Mouse (Mus musculus): ENCODE measurements around the gene Ube2j2. TPM values are rescaled to one million over a fixed set of nuclear protein-coding genes. Genes with fewer than 3 reads are reported as not detected.

Ube2j2 gene
- total RNA-seq, 2 experiments from 2014 or later: 46.3 to 51.7 TPM

DNA sequence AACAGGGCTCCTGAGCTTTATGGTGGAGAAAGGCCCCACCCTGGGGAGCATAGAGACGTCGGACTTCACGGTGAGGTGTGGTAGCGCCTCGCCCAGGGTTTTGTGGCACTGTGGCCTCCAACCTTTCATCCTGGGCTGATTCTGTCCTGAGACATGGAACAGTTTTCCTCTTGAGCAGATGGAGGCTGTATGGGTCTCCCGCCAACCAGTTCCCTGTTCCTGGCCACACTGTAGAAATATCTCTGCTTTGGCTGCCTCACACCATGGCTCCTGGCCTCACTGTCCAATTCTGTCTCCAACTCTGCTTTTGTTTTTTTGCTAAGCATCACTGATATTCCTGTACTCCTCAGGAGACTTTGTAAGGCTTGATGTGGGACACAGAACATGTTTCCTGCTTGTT lies 11.9 kb downstream of the Ube2j2 start:
- DNase-seq: no peak
- intact Hi-C loops (cut with DNase I; ENCODE audit: low total_unique reads): no loop called here

- DNase-seq: peak; percentile 79
- intact Hi-C loops (cut with DNase I; ENCODE audit: low total_unique reads): loop anchor here (2.0 kb wide), 1 partner anchor 142 kb away; no protein-coding TSS in a partner anchor
Measured at GRCm38 (mm10) chr4:155959275-155959674, 15.6 kb downstream of the Ube2j2 start.

DNA sequence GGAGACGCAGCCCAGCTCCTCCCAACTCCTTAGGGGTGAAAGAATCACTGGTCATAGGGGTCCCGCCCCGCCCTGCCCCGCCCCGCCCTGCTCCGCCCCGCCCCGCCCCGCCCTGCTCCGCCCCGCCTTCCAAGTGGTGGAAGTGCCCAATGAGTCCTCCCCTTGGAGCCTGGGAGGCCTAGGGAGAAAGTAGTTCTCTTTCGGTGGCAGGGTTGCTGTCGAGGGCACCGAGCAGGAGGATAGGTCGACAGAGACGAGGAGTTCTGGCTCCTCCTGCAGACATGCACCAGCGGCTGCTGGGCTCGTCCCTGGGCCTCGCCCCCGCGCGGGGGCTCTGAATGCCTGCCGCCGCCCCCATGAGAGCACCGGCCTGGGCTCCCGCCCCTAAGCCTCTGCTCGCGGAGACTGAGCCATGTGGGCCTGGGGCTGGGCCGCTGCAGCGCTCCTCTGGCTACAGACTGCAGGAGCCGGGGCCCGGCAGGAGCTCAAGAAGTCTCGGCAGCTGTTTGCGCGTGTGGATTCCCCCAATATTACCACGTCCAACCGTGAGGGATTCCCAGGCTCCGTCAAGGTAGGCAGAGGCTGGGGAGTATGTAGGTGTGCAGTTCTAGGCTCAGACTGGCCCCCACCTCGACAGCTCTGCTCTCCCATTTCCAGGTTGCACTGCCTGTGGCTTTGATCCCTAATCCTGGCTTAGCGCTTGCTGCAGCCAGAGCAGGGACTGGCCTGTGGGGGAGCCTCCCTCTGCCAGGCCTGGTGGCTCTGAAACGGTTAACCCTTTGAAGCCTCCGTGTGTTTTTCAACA lies 18.7 kb downstream of the Ube2j2 start, which contains the start of gene C1qtnf12:
TSS of gene C1qtnf12 (plus strand) at position 152 of the 805 bp plus-strand sequence.
- DNase-seq: peak; percentile 49
- intact Hi-C loops (cut with DNase I; ENCODE audit: low total_unique reads): no loop called here

- intact Hi-C loops (cut with DNase I; ENCODE audit: low total_unique reads): no loop called here
Measured at GRCm38 (mm10) chr4:155963106-155963505, 19.5 kb downstream of the Ube2j2 start.

GRCm38 (mm10) chr4:155964396-155964795 lies 20.8 kb downstream of the Ube2j2 start:
- intact Hi-C loops (cut with DNase I; ENCODE audit: low total_unique reads): no loop called here
- no peak for DNase-seq

More at GRCm38 (mm10) chr4:155963106-155963505, 19.5 kb downstream of the Ube2j2 start:
- no peak for DNase-seq

GRCm38 (mm10) chr4:155969043-155969653 lies 25.5 kb downstream of the Ube2j2 start:
- no peak for DNase-seq
- intact Hi-C loops (cut with DNase I; ENCODE audit: low total_unique reads): no loop called here

DNA sequence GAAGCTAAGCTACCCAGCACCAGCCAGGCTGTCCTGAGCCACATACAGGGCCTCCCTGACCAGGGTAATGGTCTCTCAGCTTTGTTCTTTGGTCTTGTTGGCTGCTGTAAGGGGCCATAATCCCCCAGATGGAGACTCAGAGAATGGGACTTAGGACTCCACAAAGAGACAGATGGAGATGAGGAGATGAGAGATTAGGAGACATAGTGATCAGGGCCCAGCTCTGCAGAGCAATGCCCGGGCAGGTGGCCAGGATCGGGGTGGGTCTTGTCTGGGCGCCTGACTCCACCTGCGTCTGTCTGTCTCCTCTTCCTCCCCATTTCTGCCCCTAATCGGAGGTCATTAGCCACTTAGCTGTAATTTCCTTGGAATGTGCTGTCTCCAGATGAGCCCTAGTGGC lies 26.7 kb downstream of the Ube2j2 start:
- DNase-seq: no peak
- intact Hi-C loops (cut with DNase I; ENCODE audit: low total_unique reads): no loop called here

- DNase-seq: no peak
- intact Hi-C loops (cut with DNase I; ENCODE audit: low total_unique reads): no loop called here
Measured at GRCm38 (mm10) chr4:155972651-155973050, 29.0 kb downstream of the Ube2j2 start.

DNA sequence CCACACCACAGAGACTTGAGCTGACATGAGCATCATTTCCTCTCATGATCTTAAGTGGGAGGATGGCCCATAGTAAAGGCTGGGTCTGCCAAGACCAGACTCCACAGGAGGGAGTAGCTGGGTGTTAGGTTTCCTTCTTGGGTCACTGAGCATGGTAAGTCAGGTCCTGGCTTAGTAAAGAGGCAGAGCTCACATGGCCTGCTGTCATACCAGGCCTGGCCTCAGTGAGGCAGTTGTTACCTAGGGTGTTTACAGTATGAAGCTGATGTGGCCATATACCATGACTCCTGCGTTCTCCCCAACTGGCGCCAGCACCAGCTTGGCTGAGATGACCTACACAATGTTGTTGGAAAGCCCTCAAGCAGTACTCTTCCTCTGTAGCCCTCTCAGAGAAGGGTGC lies 29.6 kb downstream of the Ube2j2 start:
- no peak for DNase-seq
- intact Hi-C loops (cut with DNase I; ENCODE audit: low total_unique reads): no loop called here

GRCm38 (mm10) chr4:155981436-155982082 lies 37.9 kb downstream of the Ube2j2 start:
- DNase-seq: no peak
- intact Hi-C loops (cut with DNase I; ENCODE audit: low total_unique reads): no loop called here

DNA sequence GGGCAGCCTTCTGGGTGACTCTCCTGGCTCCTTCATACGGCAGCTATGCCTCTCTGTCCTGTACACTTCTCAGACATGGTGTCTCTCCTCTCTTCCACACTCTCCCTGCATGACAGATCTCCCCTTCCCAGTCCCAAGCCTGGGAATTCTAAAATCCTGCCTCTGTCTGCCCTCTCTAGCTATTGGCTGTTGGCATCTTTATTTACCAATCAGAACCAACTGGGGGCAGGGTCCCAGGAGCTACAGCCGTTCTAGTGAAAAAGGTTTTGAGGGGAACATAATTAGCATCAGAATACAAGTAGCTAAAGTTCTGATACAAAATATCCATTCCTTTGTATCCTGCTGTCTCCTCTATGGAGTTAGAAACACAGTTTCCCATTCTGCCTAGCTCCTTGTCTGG lies 40.2 kb downstream of the Ube2j2 start:
- intact Hi-C loops (cut with DNase I; ENCODE audit: low total_unique reads): no loop called here
- DNase-seq: no peak

DNA sequence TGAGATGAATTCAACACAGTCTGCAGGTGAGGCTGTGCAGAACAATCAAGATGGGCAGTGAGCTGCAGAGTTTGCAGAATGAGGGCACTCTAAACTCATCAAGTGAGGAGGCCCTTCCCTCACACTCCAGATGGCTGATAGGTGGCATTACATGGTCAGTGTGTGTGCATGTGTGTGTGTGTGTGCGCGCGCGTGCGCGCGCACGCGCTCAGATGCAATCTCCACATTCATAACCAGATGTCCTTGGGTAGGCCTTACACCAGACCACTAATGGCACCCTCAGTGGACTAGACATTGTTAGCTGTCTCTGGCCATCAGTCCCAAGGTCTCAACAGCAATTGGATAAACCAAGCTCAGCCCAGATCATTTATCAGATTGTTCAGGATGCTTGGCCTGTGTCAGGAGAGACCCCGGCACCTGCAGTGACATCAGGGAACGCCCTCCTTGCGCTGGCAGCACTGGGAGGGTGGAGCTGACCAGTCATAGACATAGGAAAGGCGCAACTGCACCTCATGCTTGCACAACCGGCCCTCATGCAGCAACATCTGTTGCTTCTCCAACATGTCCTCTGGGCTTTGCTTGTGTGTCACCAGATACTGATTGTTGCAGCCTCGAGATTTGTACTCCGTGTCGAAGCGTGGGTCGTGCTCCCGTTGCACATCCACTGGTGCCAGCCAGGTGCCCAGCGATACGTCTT lies 47.7 kb downstream of the Ube2j2 start:
- no peak for DNase-seq
- intact Hi-C loops (cut with DNase I; ENCODE audit: low total_unique reads): no loop called here

GRCm38 (mm10) chr4:155991908-155992230 lies 48.2 kb downstream of the Ube2j2 start:
- intact Hi-C loops (cut with DNase I; ENCODE audit: low total_unique reads): no loop called here
- no peak for DNase-seq

DNA sequence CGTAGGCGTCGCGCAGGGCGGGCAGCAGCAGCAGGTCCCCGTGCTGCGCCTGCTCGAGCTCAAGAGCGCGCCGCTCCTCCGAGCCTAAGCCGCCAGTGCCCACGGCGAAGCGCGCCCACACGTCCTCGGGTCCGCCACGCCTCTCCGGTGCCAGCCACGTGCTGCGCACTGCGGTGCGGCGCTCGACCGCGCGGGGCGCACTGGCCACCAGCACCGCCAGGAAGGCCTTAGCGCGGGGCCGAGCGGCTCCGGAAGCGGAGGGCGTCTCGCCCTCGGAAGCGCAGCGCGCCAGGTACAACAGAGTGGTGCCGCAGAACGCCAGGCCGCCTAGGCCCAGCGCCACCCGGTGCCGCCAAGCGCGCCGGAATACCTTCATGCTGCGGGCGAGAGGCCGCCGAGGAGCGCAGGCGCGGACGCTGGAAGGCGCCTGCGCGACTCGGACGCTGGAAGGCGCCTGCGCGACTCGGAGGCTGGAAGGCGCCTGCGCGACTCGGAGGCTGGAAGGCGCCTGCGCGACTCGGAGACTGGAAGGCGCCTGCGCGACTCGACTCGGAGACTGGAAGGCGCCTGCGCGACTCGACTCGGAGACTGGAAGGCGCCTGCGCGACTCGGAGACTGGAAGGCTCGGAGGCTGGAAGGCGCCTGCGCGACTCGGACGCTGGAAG lies 48.7 kb downstream of the Ube2j2 start, which contains the start of the genes B3galt6 and Sdf4:
TSS of gene B3galt6 (minus strand) at position 409 of the 665 bp plus-strand sequence.
TSS of gene Sdf4 (plus strand) at position 632 of the 665 bp plus-strand sequence.
- DNase-seq: peak; percentile 82
- intact Hi-C loops (cut with DNase I; ENCODE audit: low total_unique reads): no loop called here

DNA sequence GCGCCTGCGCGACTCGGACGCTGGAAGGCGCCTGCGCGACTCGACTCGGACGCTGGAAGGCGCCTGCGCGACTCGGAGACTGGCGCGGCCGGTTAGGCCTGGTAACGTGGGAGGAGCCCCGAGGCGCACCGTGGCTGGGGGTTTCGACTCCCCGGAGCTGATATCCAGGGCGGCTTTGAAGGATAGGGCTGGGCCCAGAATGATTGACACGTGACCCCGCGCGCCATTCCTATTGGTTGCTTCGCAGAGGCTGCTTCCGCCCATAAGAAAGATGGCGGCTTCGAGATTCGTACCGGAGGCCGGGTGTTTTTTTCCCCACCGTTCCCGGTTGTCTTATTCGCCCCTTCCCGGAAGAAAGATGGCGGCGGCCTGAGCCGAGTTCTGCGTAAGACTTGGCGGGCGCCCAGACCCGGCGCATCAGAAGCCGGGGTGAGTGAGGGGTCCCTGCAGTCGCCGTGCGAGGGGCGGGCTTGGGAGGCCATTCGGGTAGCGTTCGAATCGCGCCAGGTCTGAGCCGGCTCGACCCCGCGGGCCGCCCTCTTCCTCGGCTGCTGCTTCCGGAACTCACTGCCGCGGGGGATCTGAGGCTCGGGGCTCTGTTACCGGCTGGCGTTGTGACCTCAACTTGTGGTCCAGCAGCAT lies 49.4 kb downstream of the Ube2j2 start:
- intact Hi-C loops (cut with DNase I; ENCODE audit: low total_unique reads): no loop called here

GRCm38 (mm10) chr4:155993606-155994005 lies 50.0 kb downstream of the Ube2j2 start:
- intact Hi-C loops (cut with DNase I; ENCODE audit: low total_unique reads): no loop called here
- DNase-seq: no peak

More for the DNA sequence above, 49.4 kb downstream of the Ube2j2 start:
- DNase-seq: peak; percentile 93

DNA sequence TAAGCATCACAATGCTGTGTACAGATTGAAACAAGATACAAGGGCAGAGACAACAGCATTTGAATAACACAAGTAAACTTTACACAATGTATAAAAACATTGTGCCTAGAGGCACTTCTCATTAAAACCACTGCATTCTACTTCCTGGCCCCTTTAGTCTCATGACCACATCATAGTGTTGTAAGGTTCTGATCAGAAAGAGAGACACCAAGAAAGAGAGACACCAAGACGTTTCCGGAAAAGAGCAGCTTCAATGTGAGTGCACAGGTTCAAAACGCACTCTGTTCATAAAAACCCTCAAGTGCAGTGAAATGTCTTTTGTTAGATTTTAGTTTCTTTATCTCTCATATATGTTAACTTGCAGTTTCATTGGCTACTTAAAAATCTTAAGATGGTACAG lies 60.5 kb downstream of the Ube2j2 start:
- DNase-seq: no peak
- intact Hi-C loops (cut with DNase I; ENCODE audit: low total_unique reads): no loop called here

DNA sequence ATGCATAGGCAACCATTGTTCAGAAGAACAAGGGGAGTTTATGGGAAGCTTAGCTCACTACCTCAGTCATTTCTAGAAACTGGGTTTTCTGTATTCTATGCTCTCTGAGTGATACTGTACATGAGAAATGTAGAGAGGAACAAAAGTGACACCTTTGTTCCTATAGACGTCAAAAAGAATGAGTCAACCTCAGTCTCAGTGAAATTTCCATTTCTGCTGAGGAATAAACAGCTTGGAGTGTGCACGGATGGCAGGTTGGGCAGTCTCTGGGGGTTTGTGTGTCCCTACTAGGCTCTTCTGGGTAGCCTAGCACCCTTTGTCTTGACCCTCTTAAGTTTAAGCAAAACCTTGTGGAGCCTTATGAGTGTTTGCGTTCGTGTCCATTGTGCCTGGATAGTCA lies 64.7 kb downstream of the Ube2j2 start:
- intact Hi-C loops (cut with DNase I; ENCODE audit: low total_unique reads): no loop called here
- no peak for DNase-seq

Measured in gastrocnemius, postnatal 14 days (tissue).